Mouse (Mus musculus): Measurements from ENCODE around the gene Xab2. TPM values are rescaled to one million over a fixed set of nuclear protein-coding genes. Genes with fewer than 3 reads are reported as not detected.
"Not testable (repeated sequence)": the region's sequence is repeated elsewhere in the genome, so short reads cannot be mapped to it uniquely, and the experiment has no call there.

The Xab2 gene
- polyA plus RNA-seq, 1 experiment from 2014 or later: 59.6 TPM

DNA sequence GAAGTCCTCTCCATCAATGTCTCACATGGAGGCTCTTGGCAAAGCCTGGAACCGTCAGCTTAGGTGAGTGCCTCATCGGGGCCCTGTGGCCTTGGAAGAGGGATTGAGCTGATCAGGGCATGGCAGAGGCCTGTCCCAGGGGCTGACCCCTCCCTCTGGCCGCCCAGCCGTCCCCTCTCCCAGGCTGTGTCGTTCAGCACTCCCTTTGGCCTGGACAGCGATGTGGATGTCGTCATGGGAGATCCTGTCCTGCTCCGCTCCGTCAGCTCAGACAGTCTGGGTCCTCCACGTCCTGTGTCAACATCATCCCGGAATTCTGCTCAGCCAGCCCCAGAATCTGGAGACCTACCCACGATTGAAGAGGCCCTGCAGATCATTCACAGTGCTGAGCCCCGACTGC, 17.7 kb downstream of the Xab2 start:
- Histone ChIP-seq H3K4me1 (no peaks in the 10 kb centered on the region), H3K4me3 (no peak overlapping the region), H3K9me3 (replicated peaks) (no peaks in the 10 kb centered on the region), H3K27ac (no peak overlapping the region), H3K4me2 (replicated peaks) (no peak overlapping the region), H3K36me3 (peaks cover 91% of the 10 kb centered on the region), H3K27me3 (no peaks in the 10 kb centered on the region), H3K9ac (no peak overlapping the region)
- no peak for ATAC-seq (ENCODE audit: low FRiP score)
- WGBS: 84% methylated on average over 13 of the region's 13 CpGs

DNA sequence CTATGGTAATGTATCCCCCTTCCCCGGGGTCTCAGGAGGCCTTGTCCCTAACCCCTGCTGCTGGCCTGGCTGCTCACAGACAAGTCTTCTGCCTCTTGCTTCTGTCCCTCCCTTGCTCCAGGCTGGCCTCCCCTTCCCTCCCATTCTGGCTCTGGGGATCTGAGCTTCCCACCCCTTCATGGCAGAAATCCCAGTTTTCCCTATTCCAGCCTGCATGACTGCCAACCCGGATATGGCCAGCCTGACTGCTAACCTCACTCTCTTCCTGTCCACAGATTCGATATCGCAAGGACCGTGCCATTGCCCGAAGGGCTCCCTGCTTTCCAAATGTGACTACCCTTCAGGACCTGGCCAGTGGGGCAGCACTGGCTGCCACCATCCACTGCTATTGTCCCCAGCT, 20.7 kb downstream of the Xab2 start:
- H3K4me1 ChIP-seq: no peaks in the 10 kb centered on the region
- no peaks in the 10 kb centered on the region for H3K9me3 ChIP-seq (replicated peaks)
- no peaks in the 10 kb centered on the region for H3K27me3 ChIP-seq
- no peak overlapping the region for H3K4me3 ChIP-seq
- no peak overlapping the region for H3K9ac ChIP-seq
- no peak for ATAC-seq (ENCODE audit: low FRiP score)
- H3K36me3 ChIP-seq: peaks cover 68% of the 10 kb centered on the region
- H3K27ac ChIP-seq: no peak overlapping the region
- H3K4me2 ChIP-seq (replicated peaks): no peak overlapping the region
- WGBS: 94% methylated on average over 6 of the region's 6 CpGs

DNA sequence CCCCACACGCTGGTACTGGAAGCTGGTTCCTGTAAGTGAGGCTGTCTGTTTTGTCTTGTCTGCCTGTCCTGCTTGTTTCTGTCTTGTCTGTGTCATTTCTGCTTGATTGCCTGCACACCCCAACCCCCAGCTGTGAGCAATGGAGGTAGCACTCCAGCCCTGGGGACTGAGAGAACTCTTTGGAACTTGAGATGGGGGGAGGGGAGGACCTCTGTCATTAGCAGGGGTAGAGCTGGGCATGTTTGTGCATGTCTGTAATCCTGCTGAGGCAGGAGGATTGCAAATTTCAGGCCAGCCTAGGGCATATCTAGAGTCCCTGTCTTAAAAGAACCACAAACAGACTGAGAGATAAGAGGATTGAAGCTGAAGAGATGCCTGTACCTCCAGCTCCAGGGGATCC, 21.9 kb downstream of the Xab2 start:
- no peak for ATAC-seq (ENCODE audit: low FRiP score)
- Histone ChIP-seq H3K9me3 (replicated peaks) (no peaks in the 10 kb centered on the region), H3K9ac (no peak overlapping the region), H3K4me3 (no peak overlapping the region), H3K27me3 (no peaks in the 10 kb centered on the region), H3K4me1 (no peaks in the 10 kb centered on the region), H3K4me2 (replicated peaks) (no peak overlapping the region), H3K36me3 (peaks cover 57% of the 10 kb centered on the region), H3K27ac (no peak overlapping the region)
- 65% methylated on average over 1 of the region's 1 CpGs for WGBS

DNA sequence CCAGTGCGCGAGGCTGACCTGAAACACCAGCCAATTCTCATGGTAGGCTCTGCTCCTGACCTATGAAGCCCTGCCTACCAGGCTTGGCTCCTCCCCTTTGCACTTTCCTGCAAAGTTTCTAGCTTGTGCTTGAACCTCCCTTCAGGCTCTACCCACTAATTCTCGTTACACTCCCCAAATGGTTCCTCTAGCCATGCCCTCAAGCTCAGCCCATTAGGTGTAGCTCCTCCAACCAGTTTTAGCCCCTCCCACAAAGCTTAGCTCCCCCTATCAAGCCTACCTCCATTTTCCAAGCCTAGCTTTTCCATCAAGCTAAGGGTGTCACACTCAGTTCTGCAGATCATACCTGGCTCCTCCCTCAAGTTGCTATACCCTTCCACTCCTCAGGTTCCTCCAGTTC, 23.1 kb downstream of the Xab2 start:
- Histone ChIP-seq H3K9ac (no peak overlapping the region), H3K4me1 (peaks cover 4% of the 10 kb centered on the region; the same call in 1 of the 2 replicates), H3K4me2 (replicated peaks) (no peak overlapping the region), H3K27me3 (no peaks in the 10 kb centered on the region), H3K9me3 (replicated peaks) (no peaks in the 10 kb centered on the region), H3K4me3 (no peak overlapping the region), H3K36me3 (peaks cover 46% of the 10 kb centered on the region), H3K27ac (no peak overlapping the region)
- WGBS: 76% methylated on average over 3 of the region's 3 CpGs
- no peak for ATAC-seq (ENCODE audit: low FRiP score)

DNA sequence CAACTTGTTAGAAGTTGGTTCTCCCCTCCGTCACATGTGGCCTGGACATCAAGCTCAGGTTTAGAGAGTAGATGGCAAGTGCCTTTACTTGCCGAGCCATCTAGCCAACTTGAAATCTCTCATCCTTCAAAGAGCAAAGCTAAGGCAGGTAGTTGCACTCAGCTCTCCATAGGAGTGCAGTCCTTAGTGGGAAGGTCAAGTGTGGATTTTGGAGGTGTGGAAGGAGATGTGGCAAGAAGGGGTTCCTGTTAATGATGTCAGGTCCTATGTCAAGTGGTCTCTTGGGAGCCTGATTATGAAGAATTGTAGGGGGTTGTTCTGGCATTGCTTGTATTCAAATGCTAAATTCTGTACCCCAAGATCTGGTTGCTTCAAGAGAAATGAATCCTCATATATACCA, 26.6 kb downstream of the Xab2 start:
- WGBS: 91% methylated on average over 2 of the region's 2 CpGs
- no peaks in the 10 kb centered on the region for H3K9me3 ChIP-seq (replicated peaks)
- no peaks in the 10 kb centered on the region for H3K27me3 ChIP-seq
- no peak overlapping the region for H3K27ac ChIP-seq
- ATAC-seq (ENCODE audit: low FRiP score): no peak
- H3K36me3 ChIP-seq: peaks cover 17% of the 10 kb centered on the region
- H3K4me2 ChIP-seq (replicated peaks): no peak overlapping the region
- H3K4me1 ChIP-seq: peaks cover 4% of the 10 kb centered on the region; the same call in 1 of the 2 replicates
- no peak overlapping the region for H3K4me3 ChIP-seq
- no peak overlapping the region for H3K9ac ChIP-seq

DNA sequence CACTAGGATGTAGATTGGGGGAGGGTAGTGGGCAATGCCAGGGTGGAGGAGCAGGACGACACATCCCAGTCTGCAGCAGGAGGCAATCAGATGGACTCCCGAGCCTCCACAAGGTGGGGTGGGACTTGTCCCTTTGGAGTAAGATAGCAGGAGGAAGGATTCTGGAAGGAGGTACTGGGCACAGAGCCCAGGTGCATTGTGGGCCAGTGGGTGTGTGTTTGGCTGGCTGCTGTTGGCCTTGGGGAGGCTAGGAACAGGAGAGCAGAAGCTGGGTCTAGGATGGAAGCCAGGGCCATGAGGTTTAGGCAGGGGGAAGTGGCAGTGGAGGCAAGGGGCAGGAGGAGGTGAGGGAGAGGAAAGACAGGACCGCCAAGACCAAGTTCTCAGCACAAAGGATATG, 27.6 kb downstream of the Xab2 start:
- no peak overlapping the region for H3K27ac ChIP-seq
- no peak overlapping the region for H3K9ac ChIP-seq
- peaks cover 7% of the 10 kb centered on the region for H3K36me3 ChIP-seq
- H3K9me3 ChIP-seq (replicated peaks): no peaks in the 10 kb centered on the region
- no peaks in the 10 kb centered on the region for H3K27me3 ChIP-seq
- no peak overlapping the region for H3K4me3 ChIP-seq
- H3K4me1 ChIP-seq: peaks cover 9% of the 10 kb centered on the region; the same call in 1 of the 2 replicates
- ATAC-seq (ENCODE audit: low FRiP score): no peak
- WGBS: 68% methylated on average over 3 of the region's 3 CpGs
- no peak overlapping the region for H3K4me2 ChIP-seq (replicated peaks)

DNA sequence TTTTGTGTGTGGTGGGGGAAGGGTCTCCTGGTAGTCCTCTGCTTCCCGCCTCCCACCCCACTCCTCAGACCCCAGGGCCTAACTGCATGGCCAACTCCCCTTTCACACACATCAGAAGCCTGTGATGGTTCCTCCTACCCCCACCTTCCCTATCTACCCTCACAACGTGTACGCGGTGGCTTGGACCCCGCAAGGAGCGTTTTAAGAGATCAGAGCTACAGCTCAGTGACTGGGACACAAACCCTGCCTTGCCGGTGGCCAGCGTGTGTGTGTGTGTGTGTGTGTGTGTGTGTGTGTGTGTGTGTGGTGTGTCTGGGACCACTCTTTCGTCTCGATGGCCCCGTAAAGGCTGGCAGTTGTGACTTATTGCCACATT, 32.9 kb downstream of the Xab2 start:
- peak; percentile 75 for ATAC-seq (ENCODE audit: low FRiP score)
- Histone ChIP-seq H3K4me2 (replicated peaks) (peak overlapping the region; percentile 63), H3K27ac (peak overlapping the region; percentile 82)

DNA sequence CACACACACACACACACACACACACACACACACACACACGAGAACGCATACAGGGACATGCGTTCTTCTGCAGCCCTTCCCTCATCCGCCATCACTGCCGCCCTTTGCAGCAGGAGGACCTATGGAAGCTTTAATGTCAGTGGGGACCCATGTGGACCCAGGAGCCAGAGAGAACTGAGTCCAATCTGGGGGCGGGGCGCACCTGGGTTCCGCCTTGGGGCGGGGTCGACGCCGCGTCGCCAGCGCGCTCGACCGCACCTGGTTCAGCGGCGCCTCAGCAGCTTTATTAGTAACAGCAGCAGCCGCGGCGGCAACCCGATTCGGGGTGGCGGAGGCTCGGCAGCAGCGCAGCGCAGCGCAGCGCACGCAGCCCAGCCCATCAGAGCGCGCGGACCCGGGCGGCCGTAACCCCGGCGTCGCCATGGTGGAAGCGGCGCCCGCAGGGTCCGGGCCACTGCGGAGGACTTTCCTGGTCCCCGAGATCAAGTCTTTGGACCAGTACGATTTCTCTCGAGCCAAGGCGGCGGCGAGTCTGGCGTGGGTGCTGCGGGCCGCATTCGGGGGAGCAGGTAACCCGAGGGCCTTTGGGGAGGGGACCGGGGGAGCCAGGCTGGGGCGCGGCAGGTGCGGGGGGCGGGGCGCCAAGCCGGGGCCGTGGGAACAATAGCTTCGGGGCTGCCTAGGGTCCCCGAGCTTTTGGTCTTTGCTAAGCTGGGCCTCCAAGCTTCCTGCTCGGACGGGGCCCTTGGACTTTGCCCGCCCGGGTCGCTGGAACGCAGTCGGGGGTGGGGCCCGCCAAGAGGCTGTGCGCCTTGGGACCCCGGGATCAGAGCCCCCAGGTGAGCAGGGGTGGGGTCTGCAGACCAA, 33.5 kb downstream of the Xab2 start:
- Histone ChIP-seq H3K4me3 (peak overlapping the region; percentile 67), H3K9me3 (replicated peaks) (no peaks in the 10 kb centered on the region), H3K4me1 (peaks cover 5% of the 10 kb centered on the region; the same call in 1 of the 2 replicates), H3K9ac (peak overlapping the region; percentile 80), H3K27me3 (no peaks in the 10 kb centered on the region), H3K27ac (peak overlapping the region; percentile 82), H3K4me2 (replicated peaks) (peak overlapping the region; percentile 63), H3K36me3 (no peaks in the 10 kb centered on the region)
- under 1% methylated on average over 77 of the region's 77 CpGs for WGBS
- peak; percentile 76 for ATAC-seq (ENCODE audit: low FRiP score)

More for the DNA sequence above, 32.9 kb downstream of the Xab2 start:
- Histone ChIP-seq H3K36me3 (no peaks in the 10 kb centered on the region), H3K9ac (peak overlapping the region; percentile 80), H3K9me3 (replicated peaks) (no peaks in the 10 kb centered on the region), H3K4me3 (peak overlapping the region; percentile 67), H3K4me1 (peaks cover 5% of the 10 kb centered on the region; the same call in 1 of the 2 replicates), H3K27me3 (no peaks in the 10 kb centered on the region)
- WGBS: 6% methylated on average over 11 of the region's 11 CpGs

DNA sequence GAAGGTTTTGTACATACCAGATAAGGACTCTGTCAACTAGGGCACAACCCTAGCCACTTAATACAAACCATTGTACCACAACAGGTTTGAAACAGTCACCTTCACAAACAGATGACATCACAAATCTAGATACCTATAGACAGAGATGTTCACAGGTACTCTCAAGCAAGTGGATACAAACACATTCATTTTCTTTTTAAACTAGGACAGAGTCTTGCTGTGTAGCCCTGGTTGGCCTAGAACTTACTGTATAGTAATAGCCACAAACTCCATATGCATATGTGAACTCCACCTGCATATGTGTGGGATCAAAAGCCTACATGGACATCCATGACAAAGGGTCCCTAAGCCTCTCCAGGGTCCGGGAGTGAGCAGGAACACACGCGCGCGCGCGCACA, 34.1 kb downstream of the Xab2 start, which contains the start of gene Camsap3:
Gene Camsap3 (plus strand): TSS at position 301 of the 398 bp plus-strand sequence.
- WGBS: 5% methylated on average over 7 of the region's 7 CpGs
- peaks cover 5% of the 10 kb centered on the region; the same call in 1 of the 2 replicates for H3K4me1 ChIP-seq
- no peaks in the 10 kb centered on the region for H3K27me3 ChIP-seq
- H3K36me3 ChIP-seq: no peaks in the 10 kb centered on the region
- ATAC-seq (ENCODE audit: low FRiP score): no peak; the same call in 1 of the 2 replicates
- peak within 1 kb of the TSS; percentile 63 for H3K4me2 ChIP-seq (replicated peaks)
- peak within 1 kb of the TSS; percentile 82 for H3K27ac ChIP-seq
- H3K4me3 ChIP-seq: peak within 1 kb of the TSS; percentile 67
- no peaks in the 10 kb centered on the region for H3K9me3 ChIP-seq (replicated peaks)
- H3K9ac ChIP-seq: peak within 1 kb of the TSS; percentile 80

DNA sequence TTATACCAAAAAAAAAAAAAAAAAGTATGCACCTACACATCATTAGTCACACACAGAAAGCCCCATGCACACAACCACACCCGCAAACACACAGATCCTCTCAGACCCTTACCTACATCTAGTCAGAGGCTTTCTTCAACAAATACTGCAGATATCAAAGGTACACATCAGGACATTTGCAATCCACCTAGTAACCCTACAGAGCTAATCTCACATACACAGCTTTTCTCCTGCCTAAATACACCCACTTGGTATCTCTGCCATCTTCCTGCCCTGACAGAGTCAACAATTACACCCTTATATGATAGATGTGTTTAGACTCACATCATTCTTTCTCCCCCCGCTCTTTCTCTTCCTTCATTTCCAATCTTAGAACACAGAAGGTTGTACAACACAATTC, 34.7 kb downstream of the Xab2 start:
- no peak overlapping the region for H3K4me2 ChIP-seq (replicated peaks)
- H3K27me3 ChIP-seq: no peaks in the 10 kb centered on the region
- ATAC-seq (ENCODE audit: low FRiP score): no peak
- H3K4me1 ChIP-seq: peaks cover 5% of the 10 kb centered on the region; the same call in 1 of the 2 replicates
- WGBS: 94% methylated on average over 2 of the region's 2 CpGs
- no peak overlapping the region for H3K9ac ChIP-seq
- H3K9me3 ChIP-seq (replicated peaks): no peaks in the 10 kb centered on the region
- H3K27ac ChIP-seq: no peak overlapping the region
- H3K36me3 ChIP-seq: no peaks in the 10 kb centered on the region
- H3K4me3 ChIP-seq: no peak overlapping the region

DNA sequence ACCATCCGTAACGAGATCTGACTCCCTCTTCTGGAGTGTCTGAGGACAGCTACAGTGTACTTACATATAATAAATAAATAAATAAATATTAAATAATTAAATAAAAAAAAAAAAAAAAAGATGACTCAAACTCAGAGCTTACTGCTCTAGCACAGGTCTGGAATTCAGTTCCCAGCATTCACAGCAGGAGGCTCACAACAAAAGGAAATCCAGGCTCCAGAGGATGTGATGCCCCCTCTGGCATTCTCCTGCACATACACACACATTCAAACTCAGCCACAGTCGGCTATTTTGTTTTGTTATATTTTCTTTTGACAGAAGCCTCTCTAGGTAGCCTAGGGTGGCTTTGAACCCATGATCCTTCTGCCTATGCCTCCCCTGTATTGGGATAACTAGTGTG, 39.2 kb downstream of the Xab2 start:
- not testable (repeated sequence) for H3K4me1 ChIP-seq; H3K9ac ChIP-seq; ATAC-seq (ENCODE audit: low FRiP score); H3K27ac ChIP-seq; H3K9me3 ChIP-seq (replicated peaks); H3K27me3 ChIP-seq; H3K4me2 ChIP-seq (replicated peaks); H3K36me3 ChIP-seq; H3K4me3 ChIP-seq
- 69% methylated on average over 1 of the region's 3 CpGs for WGBS

DNA sequence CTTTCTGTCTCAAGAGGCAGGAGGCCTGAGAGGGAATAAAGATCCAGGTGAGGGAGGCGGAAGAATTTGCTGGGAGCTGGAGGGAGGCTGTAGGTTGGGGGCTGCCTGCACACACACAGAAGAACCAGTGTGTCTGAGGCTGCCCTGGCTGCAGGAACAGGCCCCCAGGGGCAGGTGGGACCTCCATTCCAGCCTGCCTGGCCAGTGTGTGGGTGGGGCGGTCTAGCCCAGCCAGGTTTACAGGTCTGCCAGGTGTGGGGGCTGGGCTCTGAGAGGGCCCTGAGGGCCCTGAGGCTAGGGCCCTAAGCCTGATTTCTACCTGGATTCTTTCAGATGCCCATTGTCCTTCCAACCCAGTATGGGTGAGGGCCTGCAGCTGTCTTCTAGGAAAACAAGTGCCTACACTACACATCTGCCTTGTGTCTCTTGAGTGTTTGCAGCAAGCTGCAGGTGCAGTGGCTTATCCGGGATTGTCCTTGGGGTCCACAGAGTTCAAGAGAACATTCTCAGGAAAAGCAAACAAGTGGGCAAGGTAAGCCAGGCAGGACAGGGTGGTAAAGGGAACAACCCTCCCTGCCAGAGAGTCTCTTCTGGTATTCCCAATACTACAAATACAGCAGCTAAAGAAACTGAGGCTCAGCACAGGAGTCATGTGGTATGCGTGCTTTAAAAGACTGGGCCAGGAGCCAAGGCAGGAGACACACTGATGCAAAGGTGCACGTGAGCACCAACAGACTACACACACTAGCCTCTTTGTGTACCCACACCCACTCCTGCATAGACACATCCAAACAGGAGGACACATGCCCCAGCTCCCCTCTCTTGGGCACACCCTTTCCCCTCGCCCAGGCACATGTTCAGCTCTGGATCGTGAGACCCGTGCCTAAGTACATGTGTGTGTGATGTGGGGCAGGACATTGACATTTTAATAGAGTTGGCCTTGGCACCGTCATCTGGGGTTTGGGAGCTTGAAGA, 41.4 kb downstream of the Xab2 start:
- Histone ChIP-seq H3K36me3 (no peaks in the 10 kb centered on the region), H3K9ac (no peak overlapping the region), H3K27me3 (no peaks in the 10 kb centered on the region), H3K4me1 (no peaks in the 10 kb centered on the region), H3K27ac (no peak overlapping the region), H3K4me3 (no peak overlapping the region), H3K4me2 (replicated peaks) (no peak overlapping the region), H3K9me3 (replicated peaks) (no peaks in the 10 kb centered on the region)
- 84% methylated on average over 9 of the region's 9 CpGs for whole genome bisulfite sequencing
- ATAC-seq (ENCODE audit: low FRiP score): no peak
